Mouse (Mus musculus) inflammation-experienced regulatory T-cells, adult 6 months (primary cell): ENCODE measurements around the gene Gnl1. TPM values are rescaled to one million over a fixed set of nuclear protein-coding genes. Genes with fewer than 3 reads are reported as not detected.
"Not testable (repeated sequence)": the region's sequence is repeated elsewhere in the genome, so short reads cannot be mapped to it uniquely, and the experiment has no call there.

Source experiments
- ATAC-seq: one replicate; pipeline ENCODE4 v1.8.0; 2017
- polyA plus RNA-seq, 3 experiments: library from polyadenylated mRNA; unstranded; fragments of 100-300 nt; shearing (Covaris generic); gene quantifications; one replicate each; pipeline ENCODE4 v1.2.1; 2017

Gene Gnl1
- polyA plus RNA-seq: 1 to 10 TPM; 7.6 to 9.2 (median 8.8) TPM

DNA sequence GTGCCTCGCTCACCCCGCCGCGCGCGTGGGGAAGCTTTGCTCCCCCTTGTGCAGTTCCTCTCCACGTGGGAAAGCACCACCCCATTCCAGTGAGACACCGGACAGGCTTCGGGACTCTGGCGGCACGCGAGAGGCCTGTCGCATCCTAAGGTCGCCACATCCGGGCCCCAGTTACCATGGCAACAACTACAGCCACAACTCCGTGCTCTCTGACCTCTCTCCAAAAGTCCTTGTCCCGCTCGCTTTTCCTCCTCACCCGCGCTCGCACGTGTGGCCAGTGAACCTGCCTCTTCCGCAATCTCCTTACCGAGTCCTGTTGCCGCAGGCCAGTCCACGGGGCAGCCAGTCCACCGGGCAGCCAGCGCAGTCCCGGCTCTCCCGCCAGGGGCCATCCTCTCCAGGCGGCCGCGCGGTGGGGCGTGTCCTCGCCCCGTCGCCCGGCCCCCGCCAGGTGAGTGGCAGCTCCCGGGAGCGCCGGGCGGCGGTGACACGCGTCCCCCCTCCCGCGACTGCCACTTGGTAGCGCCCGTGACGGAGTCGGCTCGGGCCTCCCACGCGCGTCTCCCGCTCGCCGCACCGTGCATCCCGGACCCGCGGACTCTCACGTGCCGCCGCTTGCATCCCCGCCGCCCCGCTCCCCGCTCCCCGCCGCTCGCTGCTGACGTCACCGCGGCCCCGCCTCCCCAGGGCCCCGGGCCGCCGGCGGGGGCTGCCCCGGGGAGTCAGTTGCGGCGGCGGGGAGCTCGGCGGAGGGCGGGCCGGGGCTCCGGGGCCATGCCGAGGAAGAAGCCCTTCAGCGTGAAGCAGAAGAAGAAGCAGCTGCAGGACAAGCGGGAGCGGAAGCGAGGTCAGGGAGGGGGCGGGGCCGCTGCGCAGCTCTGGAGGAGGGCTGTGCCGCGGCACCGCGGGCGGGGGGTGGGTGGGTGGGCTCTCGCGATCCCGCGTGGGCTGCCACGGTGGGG lies at the start of gene Gnl1, which contains the start of gene Prr3:
Gene Gnl1, plus strand, starts transcription at position 451 of the 962 bp plus-strand sequence.
Gene Prr3, minus strand, starts transcription at position 836 of the 962 bp plus-strand sequence.
- ATAC-seq: peak; percentile 72

DNA sequence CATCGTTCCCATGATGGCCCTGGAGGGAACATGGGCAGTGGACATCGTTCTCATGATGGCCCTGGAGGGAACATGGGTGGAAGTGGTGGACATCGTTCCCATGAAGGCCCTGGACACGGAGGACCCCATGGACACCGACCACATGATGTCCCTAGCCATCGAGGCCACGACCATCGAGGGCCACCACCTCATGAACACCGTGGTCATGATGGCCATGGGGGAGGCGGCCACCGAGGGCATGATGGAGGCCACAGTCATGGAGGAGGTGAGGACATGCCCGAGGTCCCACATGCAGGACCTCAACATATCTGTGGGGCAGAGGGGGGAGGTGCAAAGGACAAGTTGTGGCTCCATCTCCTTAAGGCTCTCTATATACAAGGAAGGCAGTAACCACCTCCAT lies 49.0 kb upstream of the Gnl1 start:
- ATAC-seq: no peak

DNA sequence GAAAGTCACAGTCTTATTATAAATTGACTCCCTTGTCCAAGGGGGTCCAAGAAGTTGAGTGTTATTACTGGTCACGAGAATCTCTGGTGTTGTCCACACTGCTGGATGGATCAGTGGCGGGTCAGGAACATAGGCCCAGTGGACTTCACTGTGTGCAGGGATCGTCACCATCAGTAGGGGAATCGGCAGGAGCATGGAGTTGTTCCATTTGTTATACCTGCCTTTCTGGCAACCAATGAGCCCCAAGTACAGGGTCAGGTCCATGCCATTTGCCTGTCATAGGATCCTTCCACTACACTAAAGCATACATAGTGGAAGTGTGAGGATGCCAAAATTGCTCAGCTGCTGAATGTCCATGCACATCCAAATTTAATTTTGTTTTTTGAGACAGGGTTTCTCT lies 47.0 kb upstream of the Gnl1 start:
- no peak for ATAC-seq

DNA sequence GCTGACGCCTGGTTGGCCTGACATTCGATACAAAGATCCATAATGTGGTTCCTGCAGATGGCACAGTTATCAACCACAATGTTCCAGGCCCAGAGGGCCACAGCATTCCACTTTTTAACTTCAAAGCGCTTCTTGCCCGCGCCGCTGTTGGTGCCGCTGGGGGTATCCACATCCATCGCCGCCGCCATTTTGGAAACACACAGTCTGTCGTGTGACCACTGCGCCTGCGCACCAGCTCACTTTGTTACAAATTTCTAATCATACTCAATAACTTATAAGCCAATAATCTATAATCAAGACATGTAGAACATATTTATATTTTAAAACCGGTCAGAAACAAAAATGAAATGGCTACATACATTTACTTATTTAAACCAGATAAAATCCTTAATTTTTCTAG lies 43.9 kb upstream of the Gnl1 start:
- ATAC-seq: not testable (repeated sequence)

DNA sequence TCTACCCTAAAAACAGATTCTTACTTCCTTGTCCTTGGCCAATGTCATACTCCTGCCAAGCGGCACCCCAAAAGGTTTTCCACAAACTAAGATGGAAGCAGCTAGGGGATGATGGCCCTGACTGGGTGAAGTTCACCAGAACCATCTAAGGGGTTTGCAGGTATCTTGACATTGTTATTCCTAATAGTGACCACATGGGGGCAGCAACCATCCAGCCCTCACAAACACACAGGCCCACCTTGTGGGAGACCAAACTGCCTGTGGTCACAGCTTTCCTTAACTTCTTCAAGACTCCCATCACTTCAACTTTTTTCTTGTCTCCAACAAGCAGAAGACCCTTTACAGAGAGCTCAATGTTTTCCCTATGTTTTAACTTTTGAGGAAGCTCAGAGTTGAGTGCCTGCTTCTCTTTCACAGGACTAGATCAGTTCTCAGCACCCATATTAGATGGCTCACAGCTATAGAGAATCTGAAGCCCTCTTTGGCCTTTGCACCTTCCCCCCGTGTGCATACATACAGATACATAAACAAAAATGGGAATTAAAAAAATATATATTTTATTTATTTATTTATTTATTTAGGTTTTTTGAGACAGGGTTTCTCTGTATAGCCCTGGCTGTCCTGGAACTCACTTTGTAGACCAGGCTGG lies 41.8 kb upstream of the Gnl1 start:
- peak; percentile 76 for ATAC-seq

DNA sequence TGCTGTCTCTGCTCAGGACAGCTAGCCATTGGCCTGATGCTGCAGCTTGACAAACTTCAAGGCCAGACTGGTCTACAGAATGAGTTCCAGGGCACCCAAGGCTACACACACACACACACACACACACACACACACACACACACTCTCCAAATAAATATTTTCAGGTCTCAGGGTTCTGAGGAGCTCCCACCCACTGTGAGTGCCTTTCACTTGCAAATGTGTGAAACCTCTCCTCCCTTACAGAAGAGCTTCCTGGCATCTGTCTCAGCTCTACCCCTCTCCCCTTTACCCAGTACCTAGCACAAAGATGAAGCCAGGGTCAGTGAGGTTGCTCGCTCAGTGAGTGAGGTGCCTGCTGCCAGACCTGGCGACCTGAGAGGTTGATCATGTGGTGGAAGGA lies 40.5 kb upstream of the Gnl1 start:
- no peak for ATAC-seq

DNA sequence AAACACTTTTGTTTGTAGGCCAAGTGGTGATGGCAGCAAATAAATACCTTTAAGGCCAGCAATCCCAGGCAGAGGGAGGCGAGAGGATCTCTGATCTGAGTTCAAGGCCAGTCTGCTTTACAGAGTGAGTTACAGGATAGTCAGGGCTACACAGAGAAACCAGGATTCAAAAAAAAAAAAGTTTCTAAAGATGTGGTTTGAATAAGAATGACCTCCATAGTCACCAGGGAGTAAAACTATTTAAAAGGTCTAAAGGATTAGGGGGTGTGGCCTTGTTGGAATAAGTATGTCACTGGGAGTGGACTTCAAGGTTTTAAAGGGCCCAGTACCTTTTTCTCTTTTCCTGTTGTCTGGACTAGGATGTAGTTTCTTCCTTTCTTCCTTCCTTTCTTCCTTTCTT lies 39.7 kb upstream of the Gnl1 start:
- ATAC-seq: no peak

DNA sequence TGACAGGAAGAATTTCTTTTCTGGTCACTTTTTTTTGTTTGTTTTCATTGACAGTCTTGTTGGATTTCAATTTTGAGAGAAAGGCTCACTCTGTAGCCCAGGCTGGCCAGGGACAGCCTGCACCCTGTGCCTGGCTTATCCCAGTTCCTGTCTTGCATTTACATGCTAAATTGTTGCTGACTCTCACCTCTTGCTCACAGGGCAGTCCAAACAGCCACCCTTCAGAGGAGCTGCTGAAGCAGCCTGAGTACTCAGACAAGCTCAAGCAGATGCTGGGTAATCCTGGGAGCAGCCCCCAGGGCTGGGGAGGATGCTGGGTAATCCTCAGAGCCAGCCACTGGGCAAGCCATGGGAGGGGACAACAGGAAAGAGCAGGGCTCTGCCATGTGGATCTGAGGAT lies 28.7 kb upstream of the Gnl1 start:
- not testable (repeated sequence) for ATAC-seq

DNA sequence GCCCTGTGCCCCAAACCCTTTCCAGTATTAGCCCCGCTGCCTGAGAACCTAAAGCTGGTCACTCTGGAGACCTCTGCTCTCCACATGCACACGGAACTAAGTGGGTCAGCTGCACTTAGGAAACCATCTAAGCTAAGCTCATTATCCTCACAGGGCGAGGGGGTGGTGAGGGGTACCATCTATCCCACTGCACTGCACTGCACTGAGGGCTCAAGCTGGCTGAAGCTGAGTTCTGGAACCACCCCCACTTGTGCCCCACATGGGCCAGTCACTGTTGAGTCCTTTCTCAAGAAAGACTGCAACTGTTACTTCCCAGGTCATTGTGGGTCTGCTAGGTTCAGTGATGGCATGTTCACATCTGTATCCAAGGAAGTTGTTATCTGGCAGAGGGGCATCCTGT lies 27.1 kb upstream of the Gnl1 start:
- ATAC-seq: not testable (repeated sequence)

DNA sequence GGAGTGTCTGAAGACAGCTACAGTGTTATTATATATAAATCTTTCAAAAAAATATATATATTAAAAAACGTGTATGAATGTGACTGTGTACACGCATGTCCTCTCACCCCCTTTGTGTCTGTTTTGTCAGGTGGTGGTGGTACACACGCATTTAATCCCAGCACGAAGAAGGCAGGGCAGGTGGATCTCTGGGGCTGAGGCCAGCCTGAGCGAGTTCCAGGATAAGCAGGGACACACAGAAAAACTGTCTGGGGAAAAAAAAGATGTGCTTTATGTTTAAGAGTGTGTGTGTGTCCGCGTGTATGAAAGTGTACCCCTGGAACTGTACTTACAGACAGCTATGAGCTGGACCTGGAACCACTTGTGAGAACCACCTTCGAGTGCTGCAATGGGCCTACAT lies 25.0 kb upstream of the Gnl1 start:
- no peak for ATAC-seq

DNA sequence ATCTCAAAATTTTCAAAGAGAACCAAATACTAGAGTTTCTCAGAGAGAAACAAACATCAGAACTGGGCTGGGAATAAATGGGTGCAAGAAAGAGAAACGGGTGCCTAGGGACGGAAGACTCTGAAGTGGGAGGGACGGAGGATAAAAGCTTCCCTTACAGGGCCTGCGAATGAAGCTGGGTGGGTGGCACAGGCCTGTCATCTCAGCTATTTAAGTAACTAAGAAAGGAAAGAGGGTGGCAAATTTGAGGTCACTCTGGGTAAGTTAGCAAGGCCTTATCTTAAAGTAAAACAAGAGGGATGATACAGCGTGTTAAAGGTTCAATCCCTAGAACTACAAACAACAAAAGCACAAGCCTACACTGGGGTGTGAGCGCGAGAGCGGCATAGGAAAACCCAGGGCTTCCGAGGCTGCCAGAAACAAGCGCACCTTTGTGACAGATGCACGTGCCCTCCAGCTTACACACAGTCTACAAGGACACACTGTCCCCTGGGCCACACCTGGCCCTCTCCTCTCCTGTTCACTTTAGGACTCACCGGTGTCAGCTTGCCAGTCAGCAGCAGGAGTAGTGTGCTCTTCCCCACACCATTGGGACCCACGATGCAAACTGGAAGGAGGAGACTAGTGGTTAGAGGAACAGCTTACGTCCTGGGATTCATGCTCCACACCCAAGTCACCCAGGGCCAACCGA lies 21.0 kb upstream of the Gnl1 start:
- no peak for ATAC-seq

DNA sequence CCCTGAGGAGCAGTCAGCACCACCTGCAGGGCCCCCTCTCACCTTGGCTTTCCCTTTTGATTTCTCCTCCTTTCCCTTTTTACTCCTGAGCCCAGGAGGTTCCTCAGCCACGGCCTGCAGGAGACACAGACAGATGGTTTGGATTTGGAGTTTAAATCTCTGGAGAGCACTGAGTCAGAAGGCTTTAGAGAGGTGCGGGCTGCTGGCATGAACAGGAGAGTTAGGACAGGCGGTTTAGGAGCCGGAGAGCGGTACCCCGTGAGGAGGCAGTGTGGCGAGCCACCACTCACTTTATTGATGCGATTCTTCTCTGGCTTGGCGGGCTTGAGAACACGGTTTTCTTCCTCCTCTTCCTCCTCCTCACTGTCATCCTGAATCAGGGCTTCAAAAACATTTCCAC lies 16.4 kb upstream of the Gnl1 start:
- ATAC-seq: no peak

DNA sequence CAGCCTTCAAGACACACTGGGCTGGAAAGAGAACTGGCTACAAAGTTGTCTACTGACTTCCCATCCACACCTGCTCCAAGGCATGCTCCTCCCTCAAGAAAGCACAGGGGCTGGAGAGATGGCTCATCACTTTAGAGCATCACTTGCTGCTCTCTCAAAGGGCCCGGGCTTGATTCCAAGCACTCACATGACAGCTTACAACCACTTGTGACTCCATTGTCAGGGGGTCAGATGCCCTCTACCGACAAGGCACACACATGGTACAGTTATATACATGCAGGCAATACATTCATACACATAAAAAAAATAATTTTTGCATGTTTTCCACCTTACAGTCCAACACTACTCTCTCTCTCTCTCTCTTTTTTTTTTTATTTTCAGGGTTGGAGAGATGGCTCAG lies 12.0 kb upstream of the Gnl1 start:
- no peak for ATAC-seq

DNA sequence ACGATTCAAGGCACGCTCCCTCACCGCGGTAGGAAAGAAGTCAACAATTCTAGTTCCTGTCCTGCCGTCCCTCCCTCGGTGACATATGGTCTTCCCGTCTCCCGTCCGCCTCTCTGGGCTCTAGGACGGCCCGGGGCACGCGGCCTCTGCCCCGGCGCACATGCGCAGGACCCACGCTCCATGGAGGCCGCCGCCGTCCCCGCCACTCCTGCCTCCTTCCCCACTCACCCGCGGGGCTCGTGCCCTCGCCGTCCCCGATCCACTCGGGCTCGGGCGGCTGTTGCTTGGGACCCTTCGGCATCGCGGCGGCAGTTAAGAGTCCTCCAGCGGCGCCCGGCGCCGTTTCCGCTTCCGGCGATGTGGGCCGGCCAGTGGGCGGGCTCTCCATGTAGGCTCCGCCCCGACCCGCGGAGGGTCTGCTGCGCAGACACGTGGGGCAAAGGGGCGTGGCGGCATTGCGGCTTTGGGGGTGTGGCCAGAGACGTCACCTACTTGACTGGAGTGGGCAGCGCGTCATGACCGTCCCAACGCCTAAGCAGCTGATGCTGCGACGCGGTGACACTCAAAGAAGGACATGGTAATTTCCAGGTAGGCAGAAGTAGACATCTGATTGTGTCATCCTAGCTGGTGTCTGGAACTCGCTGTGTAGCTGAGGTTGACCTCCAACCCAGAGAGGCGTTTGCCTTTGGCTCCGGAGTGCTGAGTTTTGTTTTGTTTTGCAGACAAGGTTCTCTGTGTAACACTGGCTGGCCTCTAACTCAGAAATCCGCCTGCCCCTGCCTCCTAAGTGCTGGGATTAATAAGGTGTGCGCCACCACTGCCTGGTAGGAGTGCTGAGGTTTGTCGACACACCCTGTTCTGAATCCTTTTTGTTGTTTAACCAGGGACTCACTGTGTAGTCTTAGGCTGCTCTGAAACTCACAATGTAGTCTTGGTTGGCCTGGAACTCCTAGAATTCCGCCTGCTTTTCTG lies 9.9 kb upstream of the Gnl1 start, which contains the start of gene Abcf1:
Gene Abcf1, minus strand, starts transcription at position 344 of the 972 bp plus-strand sequence.
- ATAC-seq: peak; percentile 94

DNA sequence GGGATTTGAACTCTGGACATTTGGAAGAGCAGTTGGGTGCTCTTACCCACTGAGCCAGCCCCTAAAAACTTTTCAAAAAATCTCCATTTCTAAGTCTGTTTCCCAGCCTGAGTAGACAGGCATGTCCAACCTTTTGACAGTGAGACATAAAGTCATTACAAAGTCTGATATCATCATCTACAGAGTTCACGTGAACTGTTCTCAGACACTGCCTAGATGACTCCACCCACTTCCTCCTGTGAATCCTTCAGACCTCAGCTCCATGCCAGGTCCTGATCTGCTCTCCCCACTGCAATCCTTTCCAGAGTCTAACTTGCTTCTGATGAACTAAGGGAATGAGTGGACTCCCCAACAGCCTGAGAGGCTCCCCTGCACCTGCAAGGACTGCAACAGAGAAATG lies 7.5 kb upstream of the Gnl1 start:
- no peak for ATAC-seq

DNA sequence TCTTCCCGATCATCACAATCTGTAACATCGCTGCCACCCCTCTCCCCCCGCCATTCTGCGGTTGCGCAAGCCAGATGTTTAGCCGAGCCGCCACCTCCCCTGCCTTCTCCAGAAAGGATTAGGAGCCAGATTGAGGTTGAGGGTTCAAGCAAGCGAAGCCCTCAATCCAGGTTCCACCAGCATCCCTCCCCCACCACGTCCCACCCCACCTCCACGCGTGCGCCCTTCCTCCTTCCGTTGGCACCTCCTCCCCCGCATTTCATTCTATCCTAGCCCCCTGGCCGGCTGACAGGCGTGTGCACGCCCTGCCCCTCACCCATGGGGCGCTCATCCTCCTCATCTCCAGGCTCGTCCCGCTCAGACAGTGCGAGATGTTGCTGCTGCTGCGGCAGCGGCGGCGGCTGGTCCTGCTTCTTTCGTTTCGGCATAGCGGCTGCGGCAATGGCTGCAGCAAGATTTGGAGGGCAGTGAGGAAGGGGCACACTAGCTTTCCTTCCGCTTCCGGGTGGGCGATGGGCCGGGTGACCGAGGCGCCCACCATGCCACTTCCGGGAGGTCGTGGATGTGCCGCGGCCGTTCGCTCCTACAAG lies 745 bp upstream of the Gnl1 start:
- peak; percentile 18 for ATAC-seq

DNA sequence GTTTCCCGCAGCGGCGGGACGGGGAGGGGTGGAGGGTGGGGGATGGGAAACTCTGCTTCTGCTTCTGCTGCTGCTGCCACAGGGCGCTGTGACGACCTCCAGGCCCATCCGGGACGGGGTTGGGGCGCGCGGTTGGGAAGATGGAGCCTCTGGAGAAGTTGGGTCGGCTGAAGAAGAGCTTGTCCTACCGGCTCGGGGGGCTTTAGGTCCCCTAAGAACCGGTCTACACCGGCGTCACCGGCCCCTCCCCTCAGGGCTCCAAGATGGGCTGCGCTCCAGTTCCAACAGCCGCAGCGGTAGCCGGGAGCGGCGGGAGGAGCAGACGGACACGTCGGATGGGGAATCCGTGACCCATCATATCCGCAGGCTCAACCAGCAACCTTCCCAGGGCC lies 708 bp downstream of the Gnl1 start:
- peak; percentile 6 for ATAC-seq

DNA sequence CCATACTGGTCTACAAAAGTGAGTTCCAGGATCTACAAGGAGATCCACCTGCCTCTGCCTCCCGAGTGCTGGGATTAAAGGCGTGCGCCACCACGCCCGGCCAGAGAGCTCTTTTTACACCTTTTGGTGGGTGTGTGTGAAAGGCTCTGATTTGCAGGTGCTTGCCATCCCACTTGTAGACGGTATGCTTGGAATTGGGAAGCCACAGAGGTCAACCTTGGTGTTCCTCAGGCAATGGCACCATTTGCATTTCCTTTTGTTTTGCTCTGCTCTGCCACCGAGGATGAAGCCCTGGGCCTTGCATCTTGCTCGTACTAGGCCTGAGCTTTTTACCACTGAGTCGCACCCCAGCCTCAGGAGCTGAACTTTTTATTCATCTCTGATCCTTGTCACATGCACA lies 2.1 kb downstream of the Gnl1 start:
- no peak for ATAC-seq

DNA sequence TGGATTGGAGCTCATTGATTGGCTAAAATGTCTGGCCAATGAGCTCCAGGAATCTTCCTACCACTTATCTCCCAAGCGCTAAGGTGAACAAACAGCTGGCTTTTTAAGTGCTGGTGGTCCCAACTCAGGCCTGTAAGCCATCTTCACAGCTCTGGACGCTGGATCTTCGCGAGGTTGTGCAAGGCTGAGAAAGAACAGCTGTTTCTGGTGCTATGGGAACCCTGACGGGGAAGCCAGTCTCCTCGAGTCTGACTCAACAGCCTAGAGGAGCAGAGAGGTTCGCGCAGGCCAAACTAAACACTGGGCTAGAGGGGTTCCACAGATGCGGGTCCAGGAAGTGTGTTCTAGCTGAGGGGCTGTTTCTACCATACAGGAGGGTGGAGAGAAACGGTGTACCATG lies 12.1 kb downstream of the Gnl1 start:
- no peak for ATAC-seq

DNA sequence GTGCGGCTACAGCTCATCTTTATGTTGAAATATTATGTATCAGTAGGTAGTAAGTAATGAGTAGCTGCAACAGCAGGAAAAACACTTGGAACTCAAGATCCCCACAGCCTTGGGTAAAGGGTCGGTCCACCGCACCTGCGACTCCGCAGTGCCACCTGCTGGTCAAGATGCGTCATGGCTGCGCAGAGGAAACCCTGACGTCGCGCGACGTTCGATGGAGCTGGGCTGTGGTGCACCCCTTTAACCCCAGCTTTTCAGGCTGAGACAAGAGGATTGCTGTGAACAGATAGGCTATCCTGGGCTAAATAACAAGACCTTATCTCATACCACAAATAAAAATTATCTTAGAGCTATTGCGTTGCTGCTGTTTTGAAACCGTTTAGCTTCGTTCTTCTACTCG lies 14.0 kb downstream of the Gnl1 start:
- peak; percentile 62 for ATAC-seq

DNA sequence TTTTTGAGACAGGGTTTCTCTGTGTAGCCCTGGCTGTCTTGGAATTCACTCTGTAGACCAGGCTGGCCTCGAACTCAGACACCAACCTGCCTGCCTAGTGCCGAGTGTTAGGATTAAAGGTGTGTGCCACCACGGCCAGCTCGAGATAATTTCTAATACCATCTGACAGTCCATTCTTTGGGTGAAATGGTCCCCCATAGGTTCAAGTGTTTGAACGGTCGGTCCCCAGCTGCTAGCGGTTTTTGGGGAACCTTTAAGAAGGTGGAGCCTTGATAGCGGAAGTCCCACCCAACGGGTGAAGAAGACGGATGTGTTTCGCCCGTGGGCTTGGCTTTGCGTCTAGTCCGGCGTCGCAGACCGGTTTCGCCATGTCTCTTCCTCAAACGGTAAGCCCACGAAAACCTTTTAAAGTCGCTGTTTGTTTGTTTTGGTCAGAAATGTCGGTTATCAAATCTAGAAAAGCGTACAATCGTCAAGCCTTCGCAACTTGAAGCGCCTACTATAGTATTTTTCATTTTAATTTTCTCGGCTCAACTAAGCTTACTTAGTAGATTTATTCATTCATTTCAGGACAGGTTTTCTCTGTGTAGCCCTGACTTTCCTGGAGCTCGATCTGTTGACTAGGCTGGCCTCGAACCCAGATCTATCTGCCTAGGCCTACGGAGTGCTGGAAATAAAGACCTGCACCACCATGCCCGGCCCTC lies 14.7 kb downstream of the Gnl1 start:
- peak; percentile 18 for ATAC-seq
